Mouse (Mus musculus): ENCODE results near the gene Ifit1bl2. TPM values are rescaled to one million over a fixed set of nuclear protein-coding genes. Genes with fewer than 3 reads are reported as not detected.
"Not testable (repeated sequence)": the region's sequence is repeated elsewhere in the genome, so short reads cannot be mapped to it uniquely, and the experiment has no call there.

The Ifit1bl2 gene
- total and polyA plus RNA-seq, 2 experiments from 2014 or later: 0.18 to 0.52 TPM

GRCm38 (mm10) chr19:34607237-34608051, 33.1 kb downstream of the Ifit1bl2 start, which contains the start of gene Ifit3b:
TSS of gene Ifit3b (plus strand) at chr19:34607970.
- not testable (repeated sequence) for DNase-seq; H3K27ac ChIP-seq (ENCODE audit: low read depth, low read length); H3K4me3 ChIP-seq (ENCODE audit: low read depth, low read length); H3K27me3 ChIP-seq (ENCODE audit: insufficient read depth, low read length); H3K4me2 ChIP-seq (ENCODE audit: low read depth); H3K36me3 ChIP-seq (ENCODE audit: insufficient read depth); H3K9ac ChIP-seq; H3K4me1 ChIP-seq (ENCODE audit: insufficient read depth); H3K9me3 ChIP-seq (ENCODE audit: low read length)
- peak; percentile 34 for ATAC-seq
- 45% methylated on average over 4 of the region's 4 CpGs for WGBS

- Histone ChIP-seq H3K27ac (ENCODE audit: low read depth, low read length) (no peak overlapping the region), H3K9me3 (ENCODE audit: low read length) (no peaks in the 10 kb centered on the region), H3K27me3 (ENCODE audit: insufficient read depth, low read length) (no peaks in the 10 kb centered on the region), H3K4me3 (ENCODE audit: low read depth, low read length) (no peak overlapping the region), H3K4me1 (ENCODE audit: insufficient read depth) (no peaks in the 10 kb centered on the region), H3K36me3 (ENCODE audit: insufficient read depth) (no peaks in the 10 kb centered on the region), H3K9ac (no peak overlapping the region), H3K4me2 (ENCODE audit: low read depth) (no peak overlapping the region)
- 88% methylated on average over 3 of the region's 3 CpGs for WGBS
- DNase-seq (no peak), ATAC-seq (no peak)
- TF ChIP-seq CTCF (IDR thresholded peaks at IDR 0.05; ENCODE audit: low read depth): no peak
Measured at GRCm38 (mm10) chr19:34605472-34605871, 35.1 kb downstream of the Ifit1bl2 start.

GRCm38 (mm10) chr19:34601888-34602287, 38.7 kb downstream of the Ifit1bl2 start, which contains the start of gene Ifit1bl1:
TSS of gene Ifit1bl1 (minus strand) at chr19:34601956.
- H3K27ac ChIP-seq (ENCODE audit: low read depth, low read length); H3K9ac ChIP-seq; H3K36me3 ChIP-seq (ENCODE audit: insufficient read depth); H3K4me1 ChIP-seq (ENCODE audit: insufficient read depth); H3K4me3 ChIP-seq (ENCODE audit: low read depth, low read length); H3K9me3 ChIP-seq (ENCODE audit: low read length); H3K27me3 ChIP-seq (ENCODE audit: insufficient read depth, low read length); ATAC-seq; DNase-seq; H3K4me2 ChIP-seq (ENCODE audit: low read depth): not testable (repeated sequence)
- WGBS: 46% methylated on average over 1 of the region's 1 CpGs

GRCm38 (mm10) chr19:34599250-34599649, 41.3 kb downstream of the Ifit1bl2 start:
- not testable (repeated sequence) for H3K27me3 ChIP-seq (ENCODE audit: insufficient read depth, low read length); H3K4me2 ChIP-seq (ENCODE audit: low read depth); H3K4me3 ChIP-seq (ENCODE audit: low read depth, low read length); H3K9ac ChIP-seq; ATAC-seq; H3K4me1 ChIP-seq (ENCODE audit: insufficient read depth); H3K36me3 ChIP-seq (ENCODE audit: insufficient read depth); DNase-seq; H3K27ac ChIP-seq (ENCODE audit: low read depth, low read length); H3K9me3 ChIP-seq (ENCODE audit: low read length)

- Histone ChIP-seq H3K4me1 (ENCODE audit: insufficient read depth) (no peaks in the 10 kb centered on the region), H3K4me2 (ENCODE audit: low read depth) (no peak overlapping the region), H3K27ac (ENCODE audit: low read depth, low read length) (no peak overlapping the region), H3K9me3 (ENCODE audit: low read length) (no peaks in the 10 kb centered on the region), H3K4me3 (ENCODE audit: low read depth, low read length) (no peak overlapping the region), H3K36me3 (ENCODE audit: insufficient read depth) (no peaks in the 10 kb centered on the region), H3K9ac (no peak overlapping the region), H3K27me3 (ENCODE audit: insufficient read depth, low read length) (no peaks in the 10 kb centered on the region)
- 54% methylated on average over 2 of the region's 2 CpGs for WGBS
- DNase-seq: peak; percentile 78
- no peak; the same call in 1 of the 2 replicates for ATAC-seq
- no peak for TF ChIP-seq CTCF (IDR thresholded peaks at IDR 0.05; ENCODE audit: low read depth)
Measured at GRCm38 (mm10) chr19:34598341-34598740, 42.2 kb downstream of the Ifit1bl2 start.

- no peaks in the 10 kb centered on the region for H3K9me3 ChIP-seq (ENCODE audit: low read length)
- H3K4me1 ChIP-seq (ENCODE audit: insufficient read depth): no peaks in the 10 kb centered on the region
- ATAC-seq: no peak
- no peak overlapping the region for H3K4me3 ChIP-seq (ENCODE audit: low read depth, low read length)
- no peak overlapping the region for H3K4me2 ChIP-seq (ENCODE audit: low read depth)
- H3K27me3 ChIP-seq (ENCODE audit: insufficient read depth, low read length): no peaks in the 10 kb centered on the region
- H3K27ac ChIP-seq (ENCODE audit: low read depth, low read length): no peak overlapping the region
- no peak for DNase-seq
- H3K36me3 ChIP-seq (ENCODE audit: insufficient read depth): no peaks in the 10 kb centered on the region
- no peak overlapping the region for H3K9ac ChIP-seq
- no peak for TF ChIP-seq CTCF (IDR thresholded peaks at IDR 0.05; ENCODE audit: low read depth)
Measured at GRCm38 (mm10) chr19:34596811-34597210, 43.7 kb downstream of the Ifit1bl2 start.

GRCm38 (mm10) chr19:34594523-34594922, 46.0 kb downstream of the Ifit1bl2 start:
- ATAC-seq: not testable (repeated sequence)
- WGBS: 74% methylated on average over 3 of the region's 3 CpGs

More at GRCm38 (mm10) chr19:34594523-34594922, 46.0 kb downstream of the Ifit1bl2 start:
- not testable (repeated sequence) for H3K4me3 ChIP-seq (ENCODE audit: low read depth, low read length); DNase-seq; H3K4me1 ChIP-seq (ENCODE audit: insufficient read depth); H3K9me3 ChIP-seq (ENCODE audit: low read length); H3K36me3 ChIP-seq (ENCODE audit: insufficient read depth); H3K27ac ChIP-seq (ENCODE audit: low read depth, low read length); H3K9ac ChIP-seq; H3K4me2 ChIP-seq (ENCODE audit: low read depth); H3K27me3 ChIP-seq (ENCODE audit: insufficient read depth, low read length)
